Mouse (Mus musculus): Measurements from ENCODE around the gene Fbxl15. TPM values are rescaled to one million over a fixed set of nuclear protein-coding genes. Genes with fewer than 3 reads are reported as not detected.
A peak's percentile ranks its signal among the peaks of the same experiment; 100 is the strongest.

Gene Fbxl15
- polyA plus RNA-seq, 2 experiments, result 6.3 to 10.0 TPM

DNA sequence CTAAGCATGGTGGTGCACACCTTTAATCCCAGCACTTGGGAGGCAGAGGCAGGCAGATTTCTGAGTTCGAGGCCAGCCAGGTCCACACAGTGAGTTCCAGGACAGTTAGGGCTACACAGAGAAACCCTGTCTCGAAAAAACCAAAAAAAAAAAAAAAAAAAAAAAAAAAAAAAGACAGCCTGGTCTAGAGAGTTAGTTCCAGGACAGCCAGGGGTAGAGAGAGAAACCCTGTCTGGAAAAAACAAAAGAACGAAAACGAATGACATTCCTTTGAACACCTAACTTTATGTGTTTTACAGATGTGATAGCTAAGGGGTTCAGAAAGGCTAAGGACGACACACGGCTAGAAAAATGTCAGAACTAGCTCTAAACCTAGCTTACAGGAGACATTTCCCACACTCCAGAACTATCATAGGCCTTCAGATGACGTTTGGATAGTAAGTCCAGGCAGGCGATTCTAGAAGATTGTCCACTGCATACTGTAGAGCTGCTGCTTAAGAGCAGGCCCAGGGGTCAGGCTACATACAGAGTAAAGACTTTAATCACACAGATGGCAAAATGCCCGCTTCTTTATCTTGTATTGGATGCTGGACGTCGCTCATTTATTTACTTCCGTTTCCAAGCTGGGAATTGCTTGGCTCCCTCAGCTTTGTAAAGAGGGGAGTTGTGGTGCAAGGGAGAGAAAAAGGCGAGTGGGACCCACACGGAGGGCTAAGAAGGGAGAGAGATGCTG, 20.1 kb downstream of the Fbxl15 start:
- Histone ChIP-seq H3K4me3 (ENCODE audit: insufficient read depth in 1 of 2, low read depth in 2 of 2, low read length in 2 of 2) (peak overlapping the region; percentile 59 to 61), H3K4me2 (ENCODE audit: low read depth) (peak overlapping the region; percentile 73), H3K4me1 (replicated peaks; ENCODE audit: control insufficient read depth in 2 of 2, insufficient read depth in 2 of 2, low read length in 1 of 2) (peaks cover 3 to 29% of the 10 kb centered on the region in 2 experiments), H3K27ac (no peak overlapping the region), H3K27me3 (ENCODE audit: control insufficient read depth, insufficient read depth, low read length) (peaks cover 5% of the 10 kb centered on the region; the same call in 1 of the 2 replicates), H3K9ac (replicated peaks) (peak overlapping the region; percentile 59), H3K9me3 (ENCODE audit: control insufficient read depth, low read length) (no peaks in the 10 kb centered on the region), H3K36me3 (replicated peaks; ENCODE audit: control insufficient read depth, insufficient read depth, low read depth) (no peaks in the 10 kb centered on the region)
- ATAC-seq (ENCODE audit: insufficient read depth), result no peak
- TF ChIP-seq EP300 (IDR thresholded peaks at IDR 0.05; ENCODE audit: low read depth), result no peak
- TF ChIP-seq CTCF (IDR thresholded peaks at IDR 0.05; ENCODE audit: low read depth), result no peak
- no peak for DNase-seq (ENCODE audit: low read depth in 3 of 3, low spot score in 3 of 3)
- WGBS (ENCODE audit: insufficient replicate concordance), result 25% methylated on average over 14 of the region's 14 CpGs

DNA sequence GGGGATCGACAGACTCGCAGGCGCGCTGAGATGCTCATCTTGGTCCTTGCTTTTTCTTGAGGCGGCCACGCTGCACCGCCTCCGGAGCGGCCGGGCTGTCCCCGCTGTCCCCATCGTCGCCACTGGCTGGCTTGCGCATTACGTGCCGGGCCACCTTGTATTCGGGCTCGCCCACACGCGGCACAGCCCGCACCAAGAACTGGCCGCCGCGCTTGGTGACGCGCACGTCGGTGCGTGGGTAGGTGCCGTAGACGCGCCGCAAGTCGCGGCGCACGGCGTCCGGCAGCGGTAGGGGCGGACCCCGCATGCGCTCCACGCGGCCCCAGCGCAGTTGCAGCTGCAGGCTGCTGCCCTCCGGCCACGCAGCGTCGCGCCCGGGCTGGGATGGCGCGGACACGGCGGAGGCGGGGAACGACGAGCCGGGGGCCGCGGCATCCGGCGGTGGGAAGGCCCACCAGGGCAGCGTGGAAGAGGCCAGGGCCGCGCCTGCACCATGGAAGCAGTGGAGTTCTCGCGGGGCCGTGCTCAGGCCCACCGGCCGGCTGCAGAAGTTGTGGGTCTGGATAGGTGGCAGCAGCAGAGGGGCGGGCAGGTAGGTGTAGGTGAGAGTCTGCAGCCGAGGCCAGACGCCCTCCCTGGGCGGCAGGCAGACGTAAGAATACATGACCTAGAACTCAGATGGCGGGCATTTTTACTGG, 20.9 kb downstream of the Fbxl15 start:
- under 1% methylated on average over 78 of the region's 78 CpGs for WGBS (ENCODE audit: insufficient replicate concordance)
- no peak for DNase-seq (ENCODE audit: low read depth in 3 of 3, low spot score in 3 of 3)
- peak; percentile 71 for ATAC-seq (ENCODE audit: insufficient read depth)
- H3K36me3 ChIP-seq (replicated peaks; ENCODE audit: control insufficient read depth, insufficient read depth, low read depth), result no peaks in the 10 kb centered on the region
- TF ChIP-seq EP300 (IDR thresholded peaks at IDR 0.05; ENCODE audit: low read depth), result no peak
- no peak for TF ChIP-seq CTCF (IDR thresholded peaks at IDR 0.05; ENCODE audit: low read depth)
- H3K4me2 ChIP-seq (ENCODE audit: low read depth), result peak overlapping the region; percentile 73
- no peak overlapping the region for H3K27ac ChIP-seq
- H3K4me3 ChIP-seq (ENCODE audit: insufficient read depth in 1 of 2, low read depth in 2 of 2, low read length in 2 of 2), result peak overlapping the region; percentile 59 to 61
- H3K9ac ChIP-seq (replicated peaks), result peak overlapping the region; percentile 59
- H3K4me1 ChIP-seq (replicated peaks; ENCODE audit: control insufficient read depth in 2 of 2, insufficient read depth in 2 of 2, low read length in 1 of 2), result peaks cover 3 to 27% of the 10 kb centered on the region in 2 experiments
- H3K9me3 ChIP-seq (ENCODE audit: control insufficient read depth, low read length), result no peaks in the 10 kb centered on the region
- H3K27me3 ChIP-seq (ENCODE audit: control insufficient read depth, insufficient read depth, low read length), result peaks cover 5% of the 10 kb centered on the region; the same call in 1 of the 2 replicates

DNA sequence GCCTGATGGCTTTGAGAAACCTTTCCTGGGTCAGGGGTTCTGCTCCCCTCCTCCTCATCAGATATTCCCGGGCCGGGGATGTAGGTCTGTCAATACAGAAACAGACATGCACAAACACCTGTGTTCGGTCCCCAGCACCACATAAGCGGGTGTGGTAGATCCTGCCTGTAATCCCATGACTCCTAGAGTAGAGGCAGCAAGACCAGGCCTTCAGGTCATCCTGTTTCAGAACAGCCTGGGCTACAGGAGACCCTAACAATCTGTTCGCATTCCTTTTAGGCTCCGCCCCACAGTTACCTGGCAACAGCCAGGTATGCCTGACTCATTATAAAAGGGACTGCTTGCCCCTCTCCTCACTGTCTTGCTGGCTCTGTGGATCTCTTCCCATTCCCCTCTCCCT, 21.6 kb downstream of the Fbxl15 start:
- DNase-seq (ENCODE audit: low read depth in 3 of 3, low spot score in 3 of 3) (no peak), ATAC-seq (ENCODE audit: insufficient read depth) (no peak)
- H3K27me3 ChIP-seq (ENCODE audit: control insufficient read depth, insufficient read depth, low read length), result peaks cover 5% of the 10 kb centered on the region; the same call in 1 of the 2 replicates
- 53% methylated on average over 6 of the region's 6 CpGs for WGBS (ENCODE audit: insufficient replicate concordance)
- no peaks in the 10 kb centered on the region for H3K36me3 ChIP-seq (replicated peaks; ENCODE audit: control insufficient read depth, insufficient read depth, low read depth)
- H3K4me3 ChIP-seq (ENCODE audit: insufficient read depth in 1 of 2, low read depth in 2 of 2, low read length in 2 of 2), result peak overlapping the region; percentile 59 to 61
- no peaks in the 10 kb centered on the region for H3K9me3 ChIP-seq (ENCODE audit: control insufficient read depth, low read length)
- H3K4me2 ChIP-seq (ENCODE audit: low read depth), result peak overlapping the region; percentile 73
- TF ChIP-seq CTCF (IDR thresholded peaks at IDR 0.05; ENCODE audit: low read depth), result no peak
- TF ChIP-seq EP300 (IDR thresholded peaks at IDR 0.05; ENCODE audit: low read depth), result no peak
- H3K9ac ChIP-seq (replicated peaks), result no peak overlapping the region; the same call in 1 of the 2 replicates
- H3K4me1 ChIP-seq (replicated peaks; ENCODE audit: control insufficient read depth in 2 of 2, insufficient read depth in 2 of 2, low read length in 1 of 2), result peaks cover 3 to 23% of the 10 kb centered on the region in 2 experiments
- H3K27ac ChIP-seq, result no peak overlapping the region

GRCm38 (mm10) chr19:46350168-46350932, 22.4 kb downstream of the Fbxl15 start, which contains the start of gene 2310034G01Rik:
Gene 2310034G01Rik (minus strand): TSS chr19:46350302.
- WGBS (ENCODE audit: insufficient replicate concordance), result 49% methylated on average over 10 of the region's 10 CpGs
- ATAC-seq (ENCODE audit: insufficient read depth) (no peak), DNase-seq (ENCODE audit: low read depth in 3 of 3, low spot score in 3 of 3) (no peak)
- H3K4me3 ChIP-seq (ENCODE audit: insufficient read depth in 1 of 2, low read depth in 2 of 2, low read length in 2 of 2), result peak within 1 kb of the TSS; percentile 59 to 61
- H3K9ac ChIP-seq (replicated peaks), result peak within 1 kb of the TSS; percentile 59
- peaks cover 3 to 17% of the 10 kb centered on the region in 2 experiments for H3K4me1 ChIP-seq (replicated peaks; ENCODE audit: control insufficient read depth in 2 of 2, insufficient read depth in 2 of 2, low read length in 1 of 2)
- H3K9me3 ChIP-seq (ENCODE audit: control insufficient read depth, low read length), result no peaks in the 10 kb centered on the region
- no peaks in the 10 kb centered on the region for H3K36me3 ChIP-seq (replicated peaks; ENCODE audit: control insufficient read depth, insufficient read depth, low read depth)
- H3K27ac ChIP-seq, result no peak within 1 kb of the TSS
- H3K4me2 ChIP-seq (ENCODE audit: low read depth), result peak within 1 kb of the TSS; percentile 73
- TF ChIP-seq EP300 (IDR thresholded peaks at IDR 0.05; ENCODE audit: low read depth) (no peak), CTCF (IDR thresholded peaks at IDR 0.05; ENCODE audit: low read depth) (no peak)
- peaks cover 5% of the 10 kb centered on the region; the same call in 1 of the 2 replicates for H3K27me3 ChIP-seq (ENCODE audit: control insufficient read depth, insufficient read depth, low read length)

All from liver, embryonic 14.5 days (tissue).